Mouse (Mus musculus) gastrocnemius, postnatal 36 days (tissue): ENCODE measurements around the gene Igsf9b. TPM values are rescaled to one million over a fixed set of nuclear protein-coding genes. Genes with fewer than 3 reads are reported as not detected.

ENCODE experiments used
- total RNA-seq, 2 experiments: library from RNA; stranded (reverse); gene quantifications; 2 replicates each; pipeline ENCODE4 v1.2.3; 2021

Igsf9b gene
- total RNA-seq, 2 experiments from 2014 or later: 2.1 to 2.7 TPM

Other genes starting within 250 kb of the Igsf9b start
- gene Jam3, start 143.8 kb upstream of the Igsf9b start, total RNA-seq: 1 to 10 TPM; 7.1 to 8.2 TPM
- not detected for gene Spata19, start 97.6 kb downstream of the Igsf9b start, total RNA-seq